Mouse (Mus musculus) limb, embryonic 12.5 days (tissue): ENCODE results near the gene Capzb. TPM values are rescaled to one million over a fixed set of nuclear protein-coding genes. Genes with fewer than 3 reads are reported as not detected.

Experiments used
- ATAC-seq: fragments of 200-750 bp; cut with Nextera tagmentation; 2 replicates; pipeline ENCODE4 v1.8.0; 2017; ENCODE audit warnings: low read depth, moderate TSS enrichment; ENCODE audit not compliant: insufficient number of reproducible peaks, insufficient read depth, low FRiP score, low TSS enrichment
- H3K27ac ChIP-seq: fragments of 300-500 bp; sonication (generic); 2 replicates; pipeline ENCODE4 v1.5.1; 2016; ENCODE audit warnings: mild to moderate bottlenecking, moderate library complexity
- H3K27me3 ChIP-seq: fragments of 300-500 bp; sonication (generic); 2 replicates; pipeline ENCODE4 v1.6.1; 2016; ENCODE audit warnings: mild to moderate bottlenecking, moderate library complexity
- H3K36me3 ChIP-seq: fragments of 300-500 bp; sonication (generic); 2 replicates; pipeline ENCODE4 v1.6.1; 2016; ENCODE audit warnings: mild to moderate bottlenecking, moderate library complexity
- H3K4me1 ChIP-seq: fragments of 300-500 bp; sonication (generic); replicated peaks from 2 replicates; pipeline ENCODE4 v1.6.1; 2016
- H3K4me2 ChIP-seq: fragments of 300-500 bp; sonication (generic); 2 replicates; pipeline ENCODE4 v1.6.1; 2016; ENCODE audit warnings: mild to moderate bottlenecking, moderate library complexity
- H3K4me3 ChIP-seq: fragments of 300-500 bp; sonication (generic); replicated peaks from 2 replicates; pipeline ENCODE4 v1.5.1; 2016; ENCODE audit warnings: mild to moderate bottlenecking
- H3K9ac ChIP-seq: fragments of 300-500 bp; sonication (generic); replicated peaks from 2 replicates; pipeline ENCODE4 v1.6.1; 2016; ENCODE audit warnings: mild to moderate bottlenecking, moderate library complexity
- H3K9me3 ChIP-seq: fragments of 300-500 bp; sonication (generic); 2 replicates; pipeline ENCODE4 v1.6.1; 2016; ENCODE audit warnings: mild to moderate bottlenecking, moderate library complexity
- WGBS: fragments of 180-500 bp; shearing (Covaris S2); methylation state at CpG from one replicate; pipeline ENCODE4 v1.1.7; 2016; 5-methylcytosine and 5-hydroxymethylcytosine counted together
- microRNA-seq: library from miRNA; unstranded; fragments of <30 nt; microRNA quantifications from one replicate; pipeline ENCODE4, GENCODE M21; 2017
- polyA plus RNA-seq: library from polyadenylated mRNA; unstranded; fragments of >200 nt; fragmentation: Nextera tagmentation; extraction: Ambion mirVana; gene quantifications from 2 replicates; pipeline ENCODE4 v1.2.1, GENCODE M21; 2016

Gene Capzb
- polyA plus RNA-seq, 1 experiment from 2014 or later, result 390 TPM

- 53% methylated on average over 33 of the region's 33 CpGs for whole genome bisulfite sequencing
- no peaks in the 10 kb centered on the region for H3K4me1 ChIP-seq
These were observed 145.4 kb downstream of the Capzb start for GRCm38 (mm10) chr4:139338145-139338544.

DNA sequence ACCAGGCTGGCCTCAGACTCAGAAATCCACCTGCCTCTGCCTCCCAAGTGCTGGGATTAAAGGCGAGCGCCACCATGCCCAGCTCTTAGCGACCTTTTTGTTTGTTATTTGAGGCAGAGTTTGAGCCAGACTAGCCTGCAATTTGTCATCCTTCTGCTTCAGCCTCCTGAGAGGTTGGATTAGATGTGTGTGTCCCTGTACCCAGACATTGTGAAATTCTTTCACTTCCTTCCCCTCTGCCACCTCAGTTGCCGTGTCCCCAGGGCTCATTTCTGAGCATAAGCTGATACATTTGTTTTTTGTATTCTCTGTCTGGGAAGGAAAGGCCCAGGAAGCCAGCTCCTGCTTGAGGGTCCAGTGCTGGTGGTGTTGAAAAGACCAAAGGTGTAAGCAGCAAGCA lies 148.1 kb downstream of the Capzb start:
- H3K27me3 ChIP-seq, result peaks cover 20% of the 10 kb centered on the region
- no peak overlapping the region for H3K4me3 ChIP-seq
- H3K4me2 ChIP-seq, result no peak overlapping the region
- H3K4me1 ChIP-seq, result no peaks in the 10 kb centered on the region
- WGBS, result 87% methylated on average over 4 of the region's 4 CpGs
- H3K9me3 ChIP-seq, result no peaks in the 10 kb centered on the region
- no peak for ATAC-seq
- H3K36me3 ChIP-seq, result peaks cover 10% of the 10 kb centered on the region
- no peak overlapping the region for H3K27ac ChIP-seq
- no peak overlapping the region for H3K9ac ChIP-seq

More at GRCm38 (mm10) chr4:139338145-139338544, 145.4 kb downstream of the Capzb start:
- H3K9me3 ChIP-seq, result no peaks in the 10 kb centered on the region
- H3K27me3 ChIP-seq, result peaks cover 27% of the 10 kb centered on the region
- no peaks in the 10 kb centered on the region for H3K36me3 ChIP-seq
- no peak overlapping the region for H3K4me2 ChIP-seq
- H3K27ac ChIP-seq, result no peak overlapping the region
- ATAC-seq, result no peak
- no peak overlapping the region for H3K4me3 ChIP-seq
- no peak overlapping the region for H3K9ac ChIP-seq

Small RNAs within 50 kb of the gene (microRNA-seq; reads per million reads assigned to microRNA genes)
- gene Gm24245 (3.0 reads per million, percentile 8 among the genes with 10 or more reads in this experiment), gene Gm25732 (1.6 reads per million)

Other genes with a start within 250 kb of the Capzb start
- not detected in 2 replicates for gene Rnf186, start 225.8 kb upstream of the Capzb start, polyA plus RNA-seq
- 2.0 and 2.7 TPM in 2 replicates for gene Tmco4, start 220.0 kb upstream of the Capzb start, polyA plus RNA-seq
- gene Htr6, start 117.3 kb upstream of the Capzb start, polyA plus RNA-seq, result 0.50 and 0.60 TPM in 2 replicates
- 141 and 152 TPM in 2 replicates for gene Nbl1, start 99.9 kb upstream of the Capzb start, polyA plus RNA-seq
- gene Minos1, start 61.8 kb upstream of the Capzb start, polyA plus RNA-seq, result 476 and 492 TPM in 2 replicates
- 15.3 and 16.1 TPM in 2 replicates for gene Pqlc2, start 117.8 kb downstream of the Capzb start, polyA plus RNA-seq
- gene Akr7a5, start 117.8 kb downstream of the Capzb start, polyA plus RNA-seq, result 146 and 150 TPM in 2 replicates
- gene Mrto4, start 159.7 kb downstream of the Capzb start, polyA plus RNA-seq, result 132 and 139 TPM in 2 replicates
- gene Emc1, start 159.7 kb downstream of the Capzb start, polyA plus RNA-seq, result 29.4 and 30.5 TPM in 2 replicates
- gene Ubr4, start 159.7 kb downstream of the Capzb start, polyA plus RNA-seq, result 68.6 and 70.6 TPM in 2 replicates